Mouse (Mus musculus): ENCODE measurements around the gene Nrarp. TPM values are rescaled to one million over a fixed set of nuclear protein-coding genes. Genes with fewer than 3 reads are reported as not detected.

The Nrarp gene
- polyA plus RNA-seq, 1 experiment, result not detected

- TF ChIP-seq CTCF (IDR thresholded peaks at IDR 0.05; ENCODE audit: insufficient read depth, low read depth, low read length) (no peak), POLR2A (IDR thresholded peaks at IDR 0.05; ENCODE audit: insufficient read depth, low read depth, low read length) (no peak)
- H3K27ac ChIP-seq (ENCODE audit: insufficient read depth, low read depth, low read length), result no peak within 1 kb of the TSS
- H3K4me1 ChIP-seq (ENCODE audit: control insufficient read depth, insufficient read depth, low read length), result no peaks in the 10 kb centered on the region
- H3K4me3 ChIP-seq (ENCODE audit: insufficient read depth, low read depth, low read length), result no peak within 1 kb of the TSS
Observed at GRCm38 (mm10) chr2:25218445-25218844, 37.9 kb downstream of the Nrarp start, which contains the start of gene Fam166a. Gene Fam166a, plus strand, starts transcription at chr2:25218745.

GRCm38 (mm10) chr2:25221331-25221772 is 40.8 kb downstream of the Nrarp start:
- no peak overlapping the region for H3K4me3 ChIP-seq (ENCODE audit: insufficient read depth, low read depth, low read length)
- H3K27ac ChIP-seq (ENCODE audit: insufficient read depth, low read depth, low read length), result no peak overlapping the region
- WGBS, result 74% methylated on average over 5 of the region's 5 CpGs
- TF ChIP-seq CTCF (IDR thresholded peaks at IDR 0.05; ENCODE audit: insufficient read depth, low read depth, low read length) (no peak), POLR2A (IDR thresholded peaks at IDR 0.05; ENCODE audit: insufficient read depth, low read depth, low read length) (no peak)
- H3K4me1 ChIP-seq (ENCODE audit: control insufficient read depth, insufficient read depth, low read length), result no peaks in the 10 kb centered on the region

GRCm38 (mm10) chr2:25223681-25224491 is 43.3 kb downstream of the Nrarp start:
- Histone ChIP-seq H3K27ac (ENCODE audit: insufficient read depth, low read depth, low read length) (peak overlapping the region; percentile 88), H3K4me3 (ENCODE audit: insufficient read depth, low read depth, low read length) (peak overlapping the region; percentile 86), H3K4me1 (ENCODE audit: control insufficient read depth, insufficient read depth, low read length) (peaks cover 2% of the 10 kb centered on the region)
- TF ChIP-seq POLR2A (IDR thresholded peaks at IDR 0.05; ENCODE audit: insufficient read depth, low read depth, low read length) (no peak), CTCF (IDR thresholded peaks at IDR 0.05; ENCODE audit: insufficient read depth, low read depth, low read length) (no peak)
- 2% methylated on average over 49 of the region's 53 CpGs for WGBS

GRCm38 (mm10) chr2:25224492-25224765 is 43.9 kb downstream of the Nrarp start, which contains the start of gene Tubb4b:
Gene Tubb4b, minus strand, starts transcription at chr2:25224702.
- Histone ChIP-seq H3K4me1 (ENCODE audit: control insufficient read depth, insufficient read depth, low read length) (peaks cover 5% of the 10 kb centered on the region), H3K27ac (ENCODE audit: insufficient read depth, low read depth, low read length) (peak within 1 kb of the TSS; percentile 97), H3K4me3 (ENCODE audit: insufficient read depth, low read depth, low read length) (peak within 1 kb of the TSS; percentile 90)
- 1% methylated on average over 17 of the region's 17 CpGs for WGBS
- TF ChIP-seq CTCF (IDR thresholded peaks at IDR 0.05; ENCODE audit: insufficient read depth, low read depth, low read length) (no peak), POLR2A (IDR thresholded peaks at IDR 0.05; ENCODE audit: insufficient read depth, low read depth, low read length) (peak; percentile 99)

- H3K27ac ChIP-seq (ENCODE audit: insufficient read depth, low read depth, low read length), result peak overlapping the region; percentile 97
- TF ChIP-seq POLR2A (IDR thresholded peaks at IDR 0.05; ENCODE audit: insufficient read depth, low read depth, low read length) (0 out of 2 replicates have a peak, but pooled peaks have one; percentile 45), CTCF (IDR thresholded peaks at IDR 0.05; ENCODE audit: insufficient read depth, low read depth, low read length) (no peak)
- peak overlapping the region; percentile 90 for H3K4me3 ChIP-seq (ENCODE audit: insufficient read depth, low read depth, low read length)
- H3K4me1 ChIP-seq (ENCODE audit: control insufficient read depth, insufficient read depth, low read length), result peaks cover 5% of the 10 kb centered on the region
- WGBS, result 1% methylated on average over 41 of the region's 41 CpGs
Observed at GRCm38 (mm10) chr2:25224766-25225752, 44.5 kb downstream of the Nrarp start.

GRCm38 (mm10) chr2:25225811-25226379 is 45.3 kb downstream of the Nrarp start:
- TF ChIP-seq CTCF (IDR thresholded peaks at IDR 0.05; ENCODE audit: insufficient read depth, low read depth, low read length) (no peak), POLR2A (IDR thresholded peaks at IDR 0.05; ENCODE audit: insufficient read depth, low read depth, low read length) (no peak)
- WGBS, result 67% methylated on average over 8 of the region's 8 CpGs
- Histone ChIP-seq H3K4me3 (ENCODE audit: insufficient read depth, low read depth, low read length) (no peak overlapping the region), H3K27ac (ENCODE audit: insufficient read depth, low read depth, low read length) (peak overlapping the region; percentile 57), H3K4me1 (ENCODE audit: control insufficient read depth, insufficient read depth, low read length) (peaks cover 5% of the 10 kb centered on the region)

- WGBS, result 38% methylated on average over 5 of the region's 5 CpGs
- H3K4me1 ChIP-seq (ENCODE audit: control insufficient read depth, insufficient read depth, low read length), result peaks cover 5% of the 10 kb centered on the region
- H3K4me3 ChIP-seq (ENCODE audit: insufficient read depth, low read depth, low read length), result no peak overlapping the region
- TF ChIP-seq POLR2A (IDR thresholded peaks at IDR 0.05; ENCODE audit: insufficient read depth, low read depth, low read length) (no peak), CTCF (IDR thresholded peaks at IDR 0.05; ENCODE audit: insufficient read depth, low read depth, low read length) (no peak)
- peak overlapping the region; percentile 55 for H3K27ac ChIP-seq (ENCODE audit: insufficient read depth, low read depth, low read length)
Observed at GRCm38 (mm10) chr2:25226864-25227263, 46.3 kb downstream of the Nrarp start.

- H3K4me1 ChIP-seq (ENCODE audit: control insufficient read depth, insufficient read depth, low read length), result peaks cover 5% of the 10 kb centered on the region
- no peak overlapping the region for H3K4me3 ChIP-seq (ENCODE audit: insufficient read depth, low read depth, low read length)
- H3K27ac ChIP-seq (ENCODE audit: insufficient read depth, low read depth, low read length), result peak overlapping the region; percentile 55; the same call in 1 of the 2 replicates
- WGBS, result 83% methylated on average over 4 of the region's 4 CpGs
- no peak for TF ChIP-seq CTCF (IDR thresholded peaks at IDR 0.05; ENCODE audit: insufficient read depth, low read depth, low read length)
Observed at GRCm38 (mm10) chr2:25227406-25227805, 46.8 kb downstream of the Nrarp start.
